Mouse (Mus musculus) forebrain, embryonic 10.5 days (tissue): ENCODE measurements around the gene 1700015F17Rik. TPM values are rescaled to one million over a fixed set of nuclear protein-coding genes. Genes with fewer than 3 reads are reported as not detected.

ENCODE experiments used
- DNase-seq: peaks from one replicate; pipeline ENCODE4 v3.0.0-alpha.2; 2017; ENCODE audit warnings: low spot score; ENCODE audit errors: extremely low spot score
- H3K27ac ChIP-seq: fragments of 300-500 bp; sonication (generic); 2 replicates; pipeline ENCODE4 v1.5.1; 2016; ENCODE audit warnings: mild to moderate bottlenecking
- H3K27me3 ChIP-seq: fragments of 300-500 bp; sonication (generic); 2 replicates; pipeline ENCODE4 v1.6.1; 2016; ENCODE audit warnings: mild to moderate bottlenecking; ENCODE audit not compliant: poor library complexity, severe bottlenecking
- H3K36me3 ChIP-seq: fragments of 300-500 bp; sonication (generic); replicated peaks from 2 replicates; pipeline ENCODE4 v1.6.1; 2016; ENCODE audit warnings: mild to moderate bottlenecking, moderate library complexity
- H3K4me1 ChIP-seq: fragments of 300-500 bp; sonication (generic); 2 replicates; pipeline ENCODE4 v1.6.1; 2016
- H3K4me3 ChIP-seq: fragments of 300-500 bp; sonication (generic); 2 replicates; pipeline ENCODE4 v1.5.1; 2016; ENCODE audit warnings: mild to moderate bottlenecking, moderate library complexity
- H3K9me3 ChIP-seq: fragments of 300-500 bp; sonication (generic); 2 replicates; pipeline ENCODE4 v1.6.1; 2016; ENCODE audit warnings: mild to moderate bottlenecking, moderate library complexity
- WGBS: fragments of 180-500 bp; shearing (Covaris S2); methylation state at CpG from one replicate; pipeline ENCODE4 v1.1.7; 2016; 5-methylcytosine and 5-hydroxymethylcytosine counted together
- polyA plus RNA-seq: library from polyadenylated mRNA; unstranded; fragments of >200 nt; fragmentation: Nextera tagmentation; extraction: Ambion mirVana; gene quantifications from 2 replicates; pipeline ENCODE4 v1.2.1, GENCODE M21; 2016

Gene 1700015F17Rik
- polyA plus RNA-seq, 1 experiment from 2014 or later: not detected

DNA sequence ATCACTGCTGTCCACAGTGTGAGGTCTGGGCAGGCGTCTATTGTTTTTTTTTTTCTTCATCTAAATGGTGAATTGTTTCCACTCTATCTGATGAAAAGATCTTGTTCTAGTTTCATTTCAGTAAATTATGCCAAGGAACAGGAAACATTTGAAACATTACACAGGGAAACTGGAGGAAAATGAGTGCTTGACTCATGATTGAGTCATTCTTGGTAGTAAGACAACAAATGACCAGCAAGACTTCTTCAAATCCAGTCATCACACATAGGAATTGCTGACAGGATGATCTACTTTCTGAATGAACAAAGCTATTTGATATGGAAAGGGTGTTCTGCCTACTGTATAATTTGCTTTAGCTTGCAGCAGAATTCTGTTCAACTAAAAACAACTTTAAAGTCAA is 59.7 kb downstream of the 1700015F17Rik start:
- no peaks in the 10 kb centered on the region for H3K27me3 ChIP-seq
- no peak overlapping the region for H3K27ac ChIP-seq
- no peaks in the 10 kb centered on the region for H3K36me3 ChIP-seq
- H3K4me3 ChIP-seq: no peak overlapping the region
- 82% methylated on average over 1 of the region's 1 CpGs for WGBS
- H3K4me1 ChIP-seq: no peaks in the 10 kb centered on the region
- DNase-seq: no peak
- H3K9me3 ChIP-seq: no peaks in the 10 kb centered on the region

- H3K4me3 ChIP-seq: no peak overlapping the region
- no peaks in the 10 kb centered on the region for H3K27me3 ChIP-seq
- no peak overlapping the region for H3K27ac ChIP-seq
- WGBS: 94% methylated on average over 3 of the region's 3 CpGs
- DNase-seq: no peak
- no peaks in the 10 kb centered on the region for H3K36me3 ChIP-seq
- no peaks in the 10 kb centered on the region for H3K4me1 ChIP-seq
- H3K9me3 ChIP-seq: no peaks in the 10 kb centered on the region
Measured at GRCm38 (mm10) chr5:5414835-5415234, 64.1 kb downstream of the 1700015F17Rik start.

DNA sequence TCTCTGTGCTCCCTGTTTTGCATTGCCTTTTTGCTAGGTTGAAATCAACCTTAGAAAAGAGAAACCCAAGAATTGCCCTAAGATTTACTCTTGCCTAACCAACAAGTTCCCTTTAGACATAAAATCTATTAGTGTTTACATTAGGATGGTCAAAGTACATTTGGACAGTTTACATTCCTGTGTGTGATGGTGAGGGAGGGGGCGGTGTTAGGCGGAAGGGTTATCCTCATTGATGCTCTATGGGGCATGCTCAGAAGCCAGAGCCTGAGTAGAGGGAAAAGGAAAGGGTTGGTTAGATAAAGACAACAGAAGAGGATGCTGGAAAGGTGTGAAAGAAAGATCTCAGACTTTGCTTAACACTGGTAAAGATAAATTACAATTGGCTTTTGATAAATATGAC is 67.1 kb downstream of the 1700015F17Rik start:
- no peaks in the 10 kb centered on the region for H3K36me3 ChIP-seq
- H3K27me3 ChIP-seq: no peaks in the 10 kb centered on the region
- no peaks in the 10 kb centered on the region for H3K9me3 ChIP-seq
- H3K4me3 ChIP-seq: no peak overlapping the region
- H3K4me1 ChIP-seq: no peaks in the 10 kb centered on the region
- WGBS: 93% methylated on average over 2 of the region's 2 CpGs
- no peak for DNase-seq
- no peak overlapping the region for H3K27ac ChIP-seq

DNA sequence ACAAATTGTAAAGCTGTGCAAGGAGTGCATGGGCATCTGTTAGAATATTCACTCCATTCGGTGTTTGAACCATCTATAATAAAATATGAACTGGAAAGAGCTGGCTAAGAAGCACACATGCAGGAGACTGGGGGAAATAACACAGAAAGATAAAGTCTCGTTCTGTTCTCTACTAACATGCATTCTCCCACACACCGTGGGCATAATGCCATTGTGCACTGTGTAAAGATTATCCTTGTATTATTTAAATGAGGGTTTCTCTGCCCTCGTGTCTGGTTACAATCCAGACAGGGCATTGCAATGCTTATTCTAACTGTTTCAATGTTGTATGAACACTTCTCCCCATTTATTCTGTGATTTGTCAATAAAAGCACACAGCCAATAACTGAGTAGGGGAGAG is 77.0 kb downstream of the 1700015F17Rik start:
- DNase-seq: no peak
- Histone ChIP-seq H3K27me3 (no peaks in the 10 kb centered on the region), H3K27ac (no peak overlapping the region), H3K36me3 (no peaks in the 10 kb centered on the region), H3K4me3 (no peak overlapping the region), H3K4me1 (no peaks in the 10 kb centered on the region), H3K9me3 (no peaks in the 10 kb centered on the region)
- 68% methylated on average over 4 of the region's 4 CpGs for WGBS

DNA sequence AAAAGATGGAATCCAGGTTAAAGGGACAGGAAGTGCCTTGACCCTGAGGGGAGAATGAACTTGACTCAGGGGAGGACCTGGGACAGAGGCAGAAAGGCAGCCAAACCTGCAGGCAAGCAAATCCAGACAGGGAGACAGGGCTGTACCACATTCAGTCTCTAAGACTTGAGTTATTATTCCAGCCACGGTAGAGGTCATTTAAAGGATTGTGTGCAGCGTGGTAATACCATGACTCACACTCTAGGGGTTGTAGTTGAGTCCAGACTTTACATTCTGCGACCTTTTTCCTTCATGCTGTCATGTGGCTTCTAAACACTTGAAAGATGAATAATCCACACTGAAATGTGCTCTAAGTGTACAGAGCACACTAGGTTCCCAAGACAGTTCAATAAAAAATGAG is 86.2 kb downstream of the 1700015F17Rik start:
- Histone ChIP-seq H3K27me3 (no peaks in the 10 kb centered on the region), H3K4me3 (no peak overlapping the region), H3K4me1 (no peaks in the 10 kb centered on the region), H3K27ac (no peak overlapping the region), H3K9me3 (no peaks in the 10 kb centered on the region), H3K36me3 (no peaks in the 10 kb centered on the region)
- no peak for DNase-seq
- WGBS: 69% methylated on average over 3 of the region's 3 CpGs

Other genes with a start within 250 kb of the 1700015F17Rik start
- gene Cdk14, start 58.8 kb downstream of the 1700015F17Rik start, polyA plus RNA-seq: 9.5 and 9.6 TPM in 2 replicates
- gene Cldn12, start 35.8 kb upstream of the 1700015F17Rik start, polyA plus RNA-seq: 37.8 and 40.2 TPM in 2 replicates
- 39.2 and 40.0 TPM in 2 replicates for gene Gtpbp10, start 80.4 kb upstream of the 1700015F17Rik start, polyA plus RNA-seq
- gene Gm8773, start 94.7 kb upstream of the 1700015F17Rik start, polyA plus RNA-seq: 2.3 and 2.5 TPM in 2 replicates
- 3.7 and 3.8 TPM in 2 replicates for gene Cfap69, start 185.1 kb upstream of the 1700015F17Rik start, polyA plus RNA-seq
- gene Steap2, start 215.4 kb upstream of the 1700015F17Rik start, polyA plus RNA-seq: 6.5 and 6.8 TPM in 2 replicates